Mouse (Mus musculus): ENCODE measurements around the gene Tsnaxip1.
"Not testable (repeated sequence)": the region's sequence is repeated elsewhere in the genome, so short reads cannot be mapped to it uniquely, and the experiment has no call there.

Gene Tsnaxip1

DNA sequence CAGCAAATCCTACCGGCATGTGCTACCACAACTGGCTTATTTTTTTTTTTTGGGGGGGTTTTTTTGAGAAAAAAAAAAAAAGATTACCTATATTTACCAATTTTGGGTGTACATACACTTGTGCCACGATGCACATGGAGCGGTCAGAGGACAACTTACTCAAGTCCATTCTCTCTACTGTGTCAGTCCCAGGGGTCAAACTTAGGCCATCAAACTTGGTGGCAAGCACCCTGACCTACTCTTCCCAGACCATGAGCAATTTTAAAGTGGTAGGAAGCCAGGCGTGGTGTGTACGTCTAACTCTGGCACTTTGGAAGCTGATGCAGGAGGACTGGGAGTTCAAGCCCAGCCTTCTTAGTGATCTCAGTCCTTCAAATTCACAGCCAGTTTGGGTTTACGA is 14.3 kb upstream of the Tsnaxip1 start:
- no peak for DNase-seq (ENCODE audit: low read depth)

- no peak for DNase-seq (ENCODE audit: low read depth)
Observed at GRCm38 (mm10) chr8:105819659-105820058, 7.9 kb upstream of the Tsnaxip1 start.

- DNase-seq (ENCODE audit: low read depth) = no peak
Observed at GRCm38 (mm10) chr8:105820925-105821324, 6.6 kb upstream of the Tsnaxip1 start.

- peak; percentile 36 for DNase-seq (ENCODE audit: low read depth)
Observed at GRCm38 (mm10) chr8:105825506-105825905, 2.0 kb upstream of the Tsnaxip1 start.

DNA sequence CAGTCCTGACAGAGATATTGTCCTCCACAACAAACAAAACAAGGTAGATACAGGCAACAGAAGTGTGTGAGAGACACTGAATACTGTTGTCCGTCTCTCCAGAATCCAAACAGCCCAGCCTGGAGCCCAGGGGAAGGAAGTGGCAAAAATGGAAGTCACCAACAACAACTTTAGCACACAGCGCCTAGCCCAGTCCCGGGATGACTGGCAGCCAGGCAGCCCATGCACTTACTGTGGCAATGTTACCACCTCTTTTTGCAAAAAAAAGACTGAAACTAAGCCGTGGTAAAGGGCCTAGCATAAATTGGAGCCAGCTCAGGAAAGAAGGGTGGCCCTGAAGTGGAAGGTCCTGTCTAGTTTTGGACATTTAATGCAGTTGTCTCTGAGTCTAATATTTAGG is 1.2 kb upstream of the Tsnaxip1 start:
- peak; percentile 50 for DNase-seq (ENCODE audit: low read depth)

DNA sequence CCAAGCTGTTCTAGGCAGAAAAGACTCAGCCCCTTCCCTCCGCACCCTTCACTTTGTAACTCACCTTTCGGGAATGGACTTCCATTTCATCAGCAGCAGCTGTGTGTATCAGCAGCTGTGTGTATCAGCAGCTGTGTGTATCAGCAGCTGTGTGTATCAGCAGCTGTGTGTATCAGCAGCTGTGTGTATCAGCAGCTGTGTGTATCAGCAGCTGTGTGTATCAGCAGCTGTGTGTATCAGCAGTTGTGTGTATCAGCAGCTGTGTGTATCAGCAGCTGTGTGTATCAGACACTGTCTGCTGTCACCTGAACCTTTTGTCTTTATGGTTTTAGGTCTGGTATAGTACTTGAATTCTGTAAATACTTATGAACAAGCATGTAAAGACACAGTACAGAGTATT is 6.2 kb downstream of the Tsnaxip1 start:
- not testable (repeated sequence) for DNase-seq (ENCODE audit: low read depth)

- peak; percentile 94 for DNase-seq (ENCODE audit: low read depth)
Observed at GRCm38 (mm10) chr8:105835318-105835717, 7.8 kb downstream of the Tsnaxip1 start.

DNA sequence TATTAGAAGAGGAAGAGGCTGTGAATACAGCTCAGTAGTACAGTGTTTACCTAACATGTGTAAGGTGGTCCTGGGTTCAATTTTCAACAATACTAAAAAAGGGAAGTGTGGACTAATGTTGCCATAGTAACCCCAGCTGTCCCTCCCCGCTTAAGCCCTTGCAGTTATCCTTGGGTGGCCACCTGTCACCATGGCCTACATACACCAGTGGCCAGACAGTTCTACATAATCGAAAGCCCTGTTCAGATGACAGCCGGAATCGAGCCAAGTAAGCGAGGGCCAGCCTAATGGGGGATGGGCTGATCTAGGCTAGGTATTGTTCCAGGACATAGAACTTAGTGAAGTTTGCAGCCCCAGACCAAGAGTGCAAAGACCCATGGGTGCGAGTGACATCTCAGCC is 9.5 kb downstream of the Tsnaxip1 start:
- DNase-seq (ENCODE audit: low read depth) = no peak

DNA sequence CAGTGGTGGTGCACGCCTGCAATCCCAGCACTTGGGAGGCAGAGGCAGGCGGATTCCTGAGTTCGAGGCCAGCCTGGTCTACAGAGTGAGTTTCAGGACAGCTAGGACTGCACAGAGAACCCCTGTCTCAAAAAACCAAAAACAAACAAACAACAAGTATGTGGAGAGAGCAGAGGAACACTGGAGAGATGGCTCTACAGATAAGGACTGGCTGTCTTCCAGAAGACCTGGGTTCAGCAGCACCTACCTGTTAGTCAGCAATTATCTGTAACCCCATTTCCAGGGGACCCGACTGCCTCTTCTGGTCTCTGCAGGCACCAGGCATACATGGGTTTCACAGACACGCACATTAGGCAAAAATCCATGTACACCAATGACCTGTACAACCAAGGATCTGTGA is 11.7 kb downstream of the Tsnaxip1 start:
- DNase-seq (ENCODE audit: low read depth) = no peak

DNA sequence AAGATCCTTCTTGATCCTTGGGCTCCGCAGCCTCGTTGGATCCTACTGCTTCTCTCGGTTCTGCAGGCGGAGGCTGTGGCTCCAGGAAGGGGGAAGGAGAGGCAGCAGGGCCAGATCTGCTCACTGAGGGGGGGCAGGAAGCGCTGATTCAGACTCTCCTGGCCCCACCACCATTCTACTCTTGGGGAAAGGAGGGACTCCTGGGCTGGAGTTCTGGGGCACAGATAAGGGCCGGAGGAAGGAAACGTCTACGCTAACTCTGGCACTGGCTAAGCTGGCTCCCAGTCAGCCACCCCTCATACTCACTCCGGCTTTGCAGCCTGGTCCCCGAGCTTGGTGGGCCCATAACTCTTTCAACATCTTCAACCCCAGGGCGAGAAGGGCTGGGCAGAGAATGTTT is 19.1 kb downstream of the Tsnaxip1 start:
- DNase-seq (ENCODE audit: low read depth) = no peak

- no peak for DNase-seq (ENCODE audit: low read depth)
Observed at GRCm38 (mm10) chr8:105850014-105850413, 22.5 kb downstream of the Tsnaxip1 start.

GRCm38 (mm10) chr8:105850611-105851010 is 23.1 kb downstream of the Tsnaxip1 start:
- no peak for DNase-seq (ENCODE audit: low read depth)

- peak; percentile 94 for DNase-seq (ENCODE audit: low read depth)
Observed at GRCm38 (mm10) chr8:105851651-105852143, 24.2 kb downstream of the Tsnaxip1 start.

GRCm38 (mm10) chr8:105852146-105852729 is 24.7 kb downstream of the Tsnaxip1 start:
- DNase-seq (ENCODE audit: low read depth) = no peak

DNA sequence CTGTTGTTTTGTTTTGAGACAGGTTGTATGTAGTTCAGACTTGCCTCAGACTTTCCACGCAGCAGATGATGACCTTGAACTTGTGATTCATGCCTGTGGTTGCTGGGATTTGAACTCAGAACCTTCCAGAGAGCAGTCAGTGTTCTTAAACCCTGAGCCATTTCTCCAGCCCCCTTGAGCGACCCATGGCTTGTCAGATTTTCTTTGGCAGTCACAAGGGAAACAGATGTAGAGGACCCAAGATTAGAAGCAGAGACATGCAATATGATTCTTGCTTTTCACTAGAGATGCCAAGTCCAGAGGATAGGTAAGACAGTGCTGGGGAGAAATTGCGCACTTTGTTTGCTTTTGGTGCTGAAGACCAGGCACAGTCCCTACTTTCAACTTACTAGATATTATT is 25.6 kb downstream of the Tsnaxip1 start, which contains the start of gene Cenpt:
Gene Cenpt (minus strand): TSS at position 101 of the 400 bp plus-strand sequence.
- no peak for DNase-seq (ENCODE audit: low read depth)

- DNase-seq (ENCODE audit: low read depth) = no peak
Observed at GRCm38 (mm10) chr8:105854303-105854702, 26.8 kb downstream of the Tsnaxip1 start.

- DNase-seq (ENCODE audit: low read depth) = peak; percentile 97
Observed at GRCm38 (mm10) chr8:105854715-105855216, 27.2 kb downstream of the Tsnaxip1 start, which contains the start of gene Thap11. Gene Thap11 (plus strand): TSS chr8:105855132.

DNA sequence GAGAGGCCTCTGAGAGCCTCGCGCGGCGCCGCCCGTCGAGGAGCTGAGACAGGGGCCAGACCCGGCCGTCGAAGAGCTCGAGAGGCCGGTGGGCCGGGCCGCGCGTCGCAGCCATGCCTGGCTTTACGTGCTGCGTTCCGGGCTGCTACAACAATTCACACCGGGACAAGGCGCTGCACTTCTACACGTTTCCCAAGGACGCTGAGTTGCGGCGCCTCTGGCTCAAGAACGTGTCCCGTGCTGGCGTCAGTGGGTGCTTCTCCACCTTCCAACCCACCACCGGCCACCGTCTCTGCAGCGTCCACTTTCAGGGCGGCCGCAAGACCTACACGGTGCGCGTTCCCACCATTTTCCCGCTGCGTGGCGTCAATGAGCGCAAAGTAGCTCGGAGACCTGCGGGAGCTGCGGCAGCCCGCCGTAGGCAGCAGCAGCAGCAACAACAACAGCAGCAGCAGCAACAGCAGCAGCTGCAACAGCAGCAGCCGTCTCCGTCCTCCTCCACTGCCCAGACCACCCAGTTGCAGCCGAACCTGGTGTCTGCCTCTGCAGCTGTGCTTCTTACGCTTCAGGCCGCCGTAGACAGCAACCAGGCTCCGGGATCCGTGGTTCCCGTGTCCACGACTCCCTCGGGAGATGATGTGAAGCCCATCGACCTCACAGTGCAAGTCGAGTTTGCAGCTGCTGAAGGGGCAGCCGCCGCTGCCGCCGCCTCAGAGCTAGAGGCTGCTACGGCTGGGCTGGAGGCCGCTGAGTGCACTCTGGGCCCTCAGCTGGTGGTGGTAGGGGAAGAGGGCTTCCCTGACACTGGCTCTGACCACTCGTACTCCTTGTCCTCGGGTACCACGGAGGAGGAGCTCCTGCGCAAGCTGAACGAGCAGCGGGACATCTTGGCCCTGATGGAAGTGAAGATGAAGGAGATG is 28.0 kb downstream of the Tsnaxip1 start:
- no peak for DNase-seq (ENCODE audit: low read depth)

- peak; percentile 41 for DNase-seq (ENCODE audit: low read depth)
Observed at GRCm38 (mm10) chr8:105856168-105856835, 28.8 kb downstream of the Tsnaxip1 start.

DNA sequence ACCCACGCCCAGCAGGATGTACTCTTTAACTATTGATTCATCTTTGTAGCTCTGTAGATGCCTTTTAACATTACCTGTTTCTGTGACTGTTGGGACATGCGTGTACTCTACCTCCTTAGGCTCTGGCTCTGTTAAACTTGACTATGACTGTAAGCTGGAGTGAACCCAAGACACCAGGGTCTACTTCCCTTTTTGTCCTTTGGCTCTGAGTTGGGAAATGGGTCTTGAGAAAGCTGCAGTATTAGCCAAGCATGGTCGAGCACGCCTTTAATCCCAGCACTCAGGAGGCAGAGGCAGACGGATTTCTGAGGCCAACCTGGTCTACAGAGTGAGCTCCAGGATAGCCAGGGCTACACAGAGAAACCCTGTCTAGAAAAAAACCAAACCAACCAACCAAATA is 31.0 kb downstream of the Tsnaxip1 start:
- no peak for DNase-seq (ENCODE audit: low read depth)

DNA sequence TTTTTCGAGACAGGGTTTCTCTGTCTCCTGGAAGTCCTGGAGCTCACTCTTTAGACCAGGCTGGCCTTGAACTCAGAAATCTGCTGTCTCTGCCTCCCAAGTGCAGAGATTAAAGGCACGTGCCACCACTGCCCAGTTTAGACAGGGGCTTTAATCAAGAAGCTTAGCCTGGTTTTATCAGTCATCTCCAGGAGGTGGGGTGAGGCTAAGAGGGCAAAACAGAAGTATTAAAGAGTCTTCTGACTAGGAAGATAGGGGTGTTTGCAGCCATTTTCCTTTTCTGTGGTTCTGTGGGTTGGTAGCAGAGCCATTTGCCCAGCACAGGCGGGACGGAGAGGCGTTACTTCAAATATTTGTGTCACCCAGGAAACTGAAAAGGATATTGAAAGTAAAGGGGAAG is 31.8 kb downstream of the Tsnaxip1 start:
- peak; percentile 52 for DNase-seq (ENCODE audit: low read depth)

Data from induced T-regulatory cell, adult 2 months (primary cell).